Mouse (Mus musculus) kidney, adult 2 months (tissue): Measurements from ENCODE around the gene Gm128. TPM values are rescaled to one million over a fixed set of nuclear protein-coding genes. Genes with fewer than 3 reads are reported as not detected.
A peak's percentile ranks its signal among the peaks of the same experiment; 100 is the strongest.

Source experiments
- DNase-seq: peaks from one replicate; pipeline ENCODE4 v3.0.0; 2021
- H3K27ac ChIP-seq: fragments of 200-500 bp; 2 replicates; pipeline ENCODE4 v1.5.1; 2012; ENCODE audit warnings: low read depth, low read length, control low read depth, inconsistent platforms; ENCODE audit not compliant: insufficient read depth
- H3K27me3 ChIP-seq: fragments of 200-500 bp; replicated peaks from 2 replicates; pipeline ENCODE4 v1.6.1; 2012; ENCODE audit warnings: mild to moderate bottlenecking, moderate library complexity, low read length, inconsistent platforms; ENCODE audit not compliant: control insufficient read depth, insufficient read depth
- H3K36me3 ChIP-seq: fragments of 200-500 bp; 2 replicates; pipeline ENCODE4 v1.6.1; 2012; ENCODE audit warnings: mild to moderate bottlenecking, moderate library complexity, low read length, inconsistent platforms; ENCODE audit not compliant: control insufficient read depth, insufficient read depth
- H3K4me1 ChIP-seq: fragments of 200-500 bp; 2 replicates; pipeline ENCODE4 v1.6.1; 2011; ENCODE audit warnings: low read length; ENCODE audit not compliant: control insufficient read depth, insufficient read depth
- H3K4me3 ChIP-seq: fragments of 200-500 bp; 2 replicates; pipeline ENCODE4 v1.5.1; 2011; ENCODE audit warnings: mild to moderate bottlenecking, low read depth, low read length, control low read depth; ENCODE audit not compliant: insufficient read depth
- CTCF ChIP-seq: fragments of 200-500 bp; conservative IDR thresholded peaks from 2 replicates; pipeline ENCODE4 v1.5.1; 2011; ENCODE audit warnings: low read depth, mild to moderate bottlenecking, control low read depth, low read length, moderate library complexity, mixed read lengths; ENCODE audit not compliant: insufficient read depth, insufficient read length
- POLR2A ChIP-seq: fragments of 200-500 bp; IDR thresholded peaks from one replicate; pipeline ENCODE4 v1.6.1; 2011; ENCODE audit warnings: low read depth, low read length, control low read depth
- WGBS: fragments of 180-500 bp; shearing (Covaris S2); methylation state at CpG from one replicate; pipeline ENCODE4 v1.1.7; 2018; 5-methylcytosine and 5-hydroxymethylcytosine counted together
- polyA plus RNA-seq: library from polyadenylated mRNA; depleted of rRNA; stranded (reverse); fragments of >200 nt; gene quantifications from 2 replicates; pipeline ENCODE4 v1.2.3, GENCODE M21; 2012

Gm128 gene
- polyA plus RNA-seq, 1 experiment = 5.9 TPM

DNA sequence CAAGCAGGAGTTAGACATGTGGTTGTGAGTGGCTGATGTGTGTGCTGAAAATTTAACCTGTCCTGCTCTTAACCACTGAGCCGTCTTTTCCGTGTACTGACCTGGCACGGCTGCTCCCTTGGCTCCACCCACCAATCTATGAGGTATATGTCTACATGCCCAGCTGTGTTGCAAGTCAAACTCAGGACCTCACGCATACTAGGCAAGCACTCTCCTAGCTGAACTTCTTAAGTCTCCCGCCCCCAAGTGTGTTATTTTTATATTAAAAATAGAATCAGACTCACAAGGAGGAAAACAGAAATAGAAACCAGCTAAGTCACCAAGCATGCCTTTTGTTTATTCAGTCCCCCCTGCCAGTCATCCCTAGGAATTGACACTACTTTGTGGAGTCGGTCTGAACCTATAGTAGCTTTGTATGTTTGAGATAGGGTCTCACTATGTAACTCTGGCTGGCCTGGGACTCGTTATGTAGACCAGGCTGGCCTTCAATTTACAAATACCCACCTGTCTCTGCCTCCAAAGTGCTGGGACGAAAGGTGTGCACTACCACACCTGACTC is 3.8 kb downstream of the Gm128 start:
- Histone ChIP-seq H3K4me1 (peaks cover 13% of the 10 kb centered on the region), H3K4me3 (no peak overlapping the region), H3K27ac (no peak overlapping the region), H3K27me3 (no peaks in the 10 kb centered on the region), H3K36me3 (peaks cover 3% of the 10 kb centered on the region)
- 67% methylated on average over 8 of the region's 8 CpGs for WGBS
- no peak for TF ChIP-seq CTCF
- no peak for TF ChIP-seq POLR2A
- DNase-seq = no peak

DNA sequence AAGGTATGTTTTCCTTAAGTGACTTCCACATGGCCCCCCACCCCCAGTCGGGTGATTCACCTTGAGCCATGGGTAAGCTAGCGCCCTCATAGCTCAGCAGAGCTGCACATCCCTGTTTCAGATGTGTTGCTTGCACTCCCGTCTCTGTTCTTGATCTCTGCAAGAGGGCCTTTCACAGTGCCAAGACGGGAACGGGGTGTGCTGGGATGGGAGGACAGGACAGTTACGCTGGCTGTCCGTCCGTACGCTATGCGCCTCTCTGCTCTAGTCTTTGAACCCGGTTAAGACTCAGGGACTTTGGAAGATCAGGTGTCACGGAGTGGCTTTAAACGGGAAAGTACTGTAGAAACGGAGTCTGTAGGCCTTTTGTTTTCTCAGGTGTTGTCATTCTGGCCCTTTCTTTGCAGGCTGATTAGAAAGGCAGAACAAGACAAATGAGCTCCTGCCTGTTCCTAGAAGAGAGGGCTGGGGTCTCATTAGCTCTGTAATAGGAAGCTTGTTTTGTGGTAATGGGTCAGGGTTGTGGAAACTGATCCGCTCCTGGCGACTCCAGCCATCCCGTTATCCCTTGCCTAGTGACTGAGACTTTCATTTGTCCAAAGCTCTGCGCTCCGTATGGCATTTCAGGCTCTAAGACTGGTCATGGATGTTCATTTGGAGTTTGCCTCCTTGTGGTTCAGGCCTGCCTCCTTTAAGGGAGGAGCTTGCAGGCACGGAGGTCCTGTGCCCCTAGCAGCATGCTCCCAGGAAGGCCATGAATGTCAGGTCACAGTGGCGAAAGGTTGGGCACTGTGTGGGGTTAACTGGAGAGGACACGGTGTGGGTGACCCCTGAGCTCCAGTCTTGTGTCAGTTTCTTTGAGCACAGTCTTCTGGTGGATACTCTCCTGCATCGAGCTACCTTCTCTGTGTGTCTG is 5.8 kb downstream of the Gm128 start:
- Histone ChIP-seq H3K4me3 (no peak overlapping the region), H3K36me3 (peaks cover 3% of the 10 kb centered on the region), H3K4me1 (peaks cover 31% of the 10 kb centered on the region), H3K27ac (no peak overlapping the region), H3K27me3 (no peaks in the 10 kb centered on the region)
- 65% methylated on average over 23 of the region's 23 CpGs for WGBS
- TF ChIP-seq CTCF = no peak
- DNase-seq = peak; percentile 47

DNA sequence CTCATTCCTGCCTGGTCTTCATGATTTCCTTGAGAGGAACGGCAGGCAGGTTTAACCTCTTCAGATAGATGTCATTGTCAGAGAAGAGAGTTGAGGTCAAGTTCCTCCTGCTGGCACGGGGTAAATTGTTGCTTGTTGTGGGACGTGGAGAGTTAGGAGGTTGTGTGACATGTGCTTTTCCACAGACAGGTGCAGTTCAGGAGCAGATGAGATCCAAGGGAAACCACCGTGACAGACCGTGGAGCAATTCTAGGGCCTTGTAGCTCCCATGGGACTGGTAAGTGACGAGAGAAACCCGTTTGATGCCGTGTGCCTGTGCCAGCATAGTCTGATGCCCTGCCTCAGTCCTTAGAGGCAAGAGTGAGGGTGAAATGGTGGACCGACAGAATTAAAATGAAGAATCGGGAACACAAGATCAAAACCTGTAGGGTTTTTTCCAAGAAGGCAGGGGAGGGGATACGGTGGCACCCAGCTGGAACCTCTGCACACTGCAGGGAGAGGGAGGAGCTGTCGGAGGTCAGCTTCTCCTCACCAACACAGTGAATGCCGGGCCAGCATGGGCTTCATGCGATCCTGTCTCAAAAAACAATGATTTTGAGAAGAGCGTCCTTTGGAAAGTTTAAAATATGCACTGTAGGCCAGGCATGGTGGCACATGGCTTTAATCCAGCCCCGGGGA is 8.0 kb downstream of the Gm128 start:
- H3K27ac ChIP-seq = peak overlapping the region; percentile 96
- peaks cover 3% of the 10 kb centered on the region for H3K36me3 ChIP-seq
- TF ChIP-seq POLR2A (no peak), CTCF (no peak)
- H3K27me3 ChIP-seq = no peaks in the 10 kb centered on the region
- WGBS = 50% methylated on average over 16 of the region's 16 CpGs
- H3K4me3 ChIP-seq = no peak overlapping the region
- peak; percentile 82 for DNase-seq
- H3K4me1 ChIP-seq = peaks cover 30% of the 10 kb centered on the region

DNA sequence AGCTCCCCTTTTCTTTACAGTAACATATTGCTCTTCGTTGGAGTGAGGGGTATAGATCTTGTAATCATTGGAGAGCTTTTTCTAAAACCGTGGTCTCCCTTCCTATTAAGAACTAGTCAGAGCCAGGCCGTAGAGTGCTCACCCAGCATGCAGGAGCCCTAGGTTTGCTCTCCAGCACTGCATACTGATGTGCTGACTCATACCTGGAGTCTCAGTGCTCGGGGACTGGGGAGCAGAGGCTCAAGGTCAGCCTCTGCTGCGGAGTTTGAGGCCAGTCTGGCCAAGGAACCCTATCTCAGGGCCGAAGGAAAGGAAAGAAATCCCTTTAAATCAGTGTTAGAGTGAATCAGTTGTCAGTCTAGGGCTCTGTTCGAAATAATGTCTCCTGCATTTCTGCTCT is 8.6 kb downstream of the Gm128 start:
- 26% methylated on average over 7 of the region's 7 CpGs for WGBS
- no peak overlapping the region for H3K4me3 ChIP-seq
- peaks cover 3% of the 10 kb centered on the region for H3K36me3 ChIP-seq
- H3K27ac ChIP-seq = peak overlapping the region; percentile 96
- DNase-seq = peak; percentile 86
- H3K27me3 ChIP-seq = no peaks in the 10 kb centered on the region
- H3K4me1 ChIP-seq = peaks cover 30% of the 10 kb centered on the region
- TF ChIP-seq CTCF (no peak), POLR2A (no peak)

DNA sequence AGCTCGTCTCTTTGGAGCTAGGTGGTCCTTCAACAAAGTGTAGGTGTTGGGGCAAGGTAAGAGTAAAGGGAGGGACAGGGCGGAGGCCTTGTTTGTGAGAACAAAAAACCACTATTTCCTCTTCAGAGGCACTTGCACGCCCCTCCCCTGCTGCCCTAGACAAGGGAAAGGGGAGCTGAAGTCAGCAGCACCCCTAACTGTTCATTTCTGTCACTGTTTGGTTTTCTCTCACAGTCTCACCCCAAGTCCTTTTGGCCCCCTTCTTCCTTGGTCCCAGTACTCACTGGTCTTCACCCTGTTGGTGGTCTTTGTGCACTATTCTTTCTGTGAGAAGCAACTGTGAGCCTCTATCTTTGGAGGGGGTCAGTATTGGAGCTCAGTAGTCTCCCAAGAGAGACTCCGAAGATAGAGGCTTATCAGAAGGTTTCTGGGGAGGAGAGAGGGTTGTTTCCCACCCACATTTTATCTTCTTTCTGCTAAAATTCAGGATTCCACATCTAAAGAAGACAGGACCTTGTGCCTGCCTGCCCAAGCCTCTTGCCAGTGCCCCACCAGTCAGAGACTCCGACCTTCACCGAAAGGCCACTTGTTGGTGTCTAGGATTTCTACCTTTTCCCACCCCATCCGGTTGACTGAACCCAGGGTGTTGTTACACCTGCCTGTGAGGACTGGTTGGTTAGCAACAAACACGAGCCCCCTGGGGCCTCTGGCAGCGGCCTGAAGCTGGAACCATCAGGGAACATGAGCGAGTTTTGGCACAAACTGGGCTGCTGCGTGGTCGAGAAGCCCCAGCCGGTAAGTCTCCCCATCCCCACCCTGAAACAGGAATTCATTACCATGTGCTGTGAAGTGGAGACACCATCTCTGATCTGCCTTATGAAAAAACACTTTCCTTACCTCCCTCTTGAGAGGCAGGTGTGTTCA is 9.8 kb downstream of the Gm128 start, which contains the start of gene Mllt11:
Gene Mllt11, minus strand, starts transcription at position 874 of the 924 bp plus-strand sequence.
- DNase-seq = peak; percentile 55
- no peaks in the 10 kb centered on the region for H3K27me3 ChIP-seq
- TF ChIP-seq CTCF (no peak), POLR2A (no peak)
- H3K27ac ChIP-seq = peak within 1 kb of the TSS; percentile 96
- H3K4me1 ChIP-seq = peaks cover 30% of the 10 kb centered on the region
- WGBS = 26% methylated on average over 13 of the region's 13 CpGs
- H3K4me3 ChIP-seq = peak within 1 kb of the TSS; percentile 22
- H3K36me3 ChIP-seq = peaks cover 3% of the 10 kb centered on the region

DNA sequence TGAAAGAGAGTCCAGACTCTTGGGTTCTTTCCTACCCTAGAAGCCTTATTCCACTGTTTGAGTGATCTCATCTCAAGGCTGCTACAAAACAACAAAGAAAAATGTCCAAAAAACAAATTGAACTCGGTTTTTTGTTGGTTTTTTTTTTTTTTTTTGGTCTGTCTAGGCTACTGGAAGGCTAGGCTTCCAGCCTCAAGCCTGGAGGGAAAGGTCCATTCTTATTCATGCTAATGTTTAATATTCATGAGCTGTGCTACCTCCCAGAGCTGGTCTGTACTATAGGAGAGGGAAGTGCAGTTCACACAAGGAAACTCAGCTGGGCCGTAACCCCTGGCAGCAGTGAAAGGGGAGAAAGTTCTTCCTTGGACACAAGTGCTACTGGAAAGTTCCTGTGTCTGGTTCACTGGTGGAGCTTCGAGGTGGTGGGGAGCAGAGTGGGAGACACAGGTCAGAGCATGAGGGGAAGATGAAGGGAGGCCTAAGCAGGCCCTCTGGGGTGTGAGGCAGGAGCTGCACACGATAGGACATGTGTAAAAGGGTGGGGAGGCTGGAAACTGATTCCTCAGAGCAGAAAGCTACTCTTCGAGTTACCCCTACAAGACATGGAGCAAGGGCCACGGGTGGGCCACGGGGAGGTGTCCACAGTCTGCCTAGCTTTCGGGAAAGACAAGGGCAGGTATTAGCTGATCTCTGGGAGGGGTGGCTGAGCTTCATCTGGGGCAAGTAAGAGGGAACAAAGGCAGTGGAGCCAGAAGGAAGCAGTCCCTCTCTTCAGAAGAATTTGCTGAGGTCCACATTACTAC is 10.7 kb downstream of the Gm128 start:
- peak; percentile 73 for DNase-seq
- WGBS = 13% methylated on average over 8 of the region's 8 CpGs
- Histone ChIP-seq H3K36me3 (peaks cover 3% of the 10 kb centered on the region), H3K27me3 (no peaks in the 10 kb centered on the region), H3K4me1 (peaks cover 30% of the 10 kb centered on the region), H3K4me3 (peak overlapping the region; percentile 89), H3K27ac (peak overlapping the region; percentile 96)
- TF ChIP-seq POLR2A = no peak
- TF ChIP-seq CTCF = no peak
